Mouse (Mus musculus): ENCODE data around the gene Gucy1b1. TPM values are rescaled to one million over a fixed set of nuclear protein-coding genes. Genes with fewer than 3 reads are reported as not detected.

The Gucy1b1 gene
- polyA plus RNA-seq, 1 experiment from 2014 or later: 1.9 TPM

GRCm38 (mm10) chr3:82023065-82023464 is 51.4 kb downstream of the Gucy1b1 start:
- H3K4me2 ChIP-seq (ENCODE audit: low read depth, severe bottlenecking): no peak overlapping the region
- no peak overlapping the region for H3K4me3 ChIP-seq (ENCODE audit: low read depth, low read length)
- WGBS: 89% methylated on average over 3 of the region's 3 CpGs
- no peaks in the 10 kb centered on the region for H3K4me1 ChIP-seq (ENCODE audit: control insufficient read depth, insufficient read depth, low read length)
- no peaks in the 10 kb centered on the region for H3K36me3 ChIP-seq (ENCODE audit: control insufficient read depth, insufficient read depth, low read length)
- DNase-seq (ENCODE audit: low spot score) (no peak), ATAC-seq (ENCODE audit: insufficient number of reproducible peaks, low FRiP score, low TSS enrichment, low read depth) (no peak)
- H3K27me3 ChIP-seq (ENCODE audit: control insufficient read depth, insufficient read depth, low read length): no peaks in the 10 kb centered on the region
- no peaks in the 10 kb centered on the region for H3K9me3 ChIP-seq (ENCODE audit: control insufficient read depth, low read length)
- no peak overlapping the region for H3K9ac ChIP-seq (ENCODE audit: low read length)
- no peak overlapping the region for H3K27ac ChIP-seq (replicated peaks; ENCODE audit: low read depth, low read length)

GRCm38 (mm10) chr3:82022421-82022920 is 52.0 kb downstream of the Gucy1b1 start:
- no peak for ATAC-seq (ENCODE audit: insufficient number of reproducible peaks, low FRiP score, low TSS enrichment, low read depth)
- Histone ChIP-seq H3K9ac (ENCODE audit: low read length) (no peak overlapping the region), H3K36me3 (ENCODE audit: control insufficient read depth, insufficient read depth, low read length) (no peaks in the 10 kb centered on the region), H3K4me1 (ENCODE audit: control insufficient read depth, insufficient read depth, low read length) (no peaks in the 10 kb centered on the region), H3K4me2 (ENCODE audit: low read depth, severe bottlenecking) (no peak overlapping the region), H3K27me3 (ENCODE audit: control insufficient read depth, insufficient read depth, low read length) (no peaks in the 10 kb centered on the region), H3K4me3 (ENCODE audit: low read depth, low read length) (no peak overlapping the region), H3K9me3 (ENCODE audit: control insufficient read depth, low read length) (no peaks in the 10 kb centered on the region), H3K27ac (replicated peaks; ENCODE audit: low read depth, low read length) (no peak overlapping the region)
- DNase-seq (ENCODE audit: low spot score): no peak
- 92% methylated on average over 8 of the region's 8 CpGs for WGBS

DNA sequence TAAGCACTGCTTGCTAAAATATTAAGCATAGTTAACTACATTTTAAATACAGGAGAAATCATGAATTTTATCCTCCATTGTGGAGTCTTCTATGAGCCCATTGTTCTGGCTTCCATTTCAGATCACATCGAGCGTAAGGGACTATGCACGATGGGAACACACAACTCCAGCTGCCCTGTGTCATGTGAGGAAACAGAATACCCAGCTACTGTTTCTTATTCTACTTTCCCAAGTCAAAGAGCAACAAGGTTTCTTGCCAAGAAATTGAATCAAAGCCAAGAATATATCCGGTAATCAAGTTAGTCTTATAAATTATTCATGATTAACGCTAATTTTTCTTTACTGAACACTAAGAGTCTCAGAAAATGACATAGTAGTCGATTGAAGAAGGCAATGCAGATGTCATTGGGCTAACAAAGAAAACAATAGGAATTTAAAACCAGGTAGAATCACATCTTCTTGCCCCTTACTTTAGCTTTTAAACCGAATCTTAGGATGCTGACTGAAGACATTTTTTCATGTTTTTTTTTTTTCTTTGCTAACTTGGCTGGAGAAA is 60.3 kb downstream of the Gucy1b1 start:
- Histone ChIP-seq H3K27me3 (ENCODE audit: control insufficient read depth, insufficient read depth, low read length) (no peaks in the 10 kb centered on the region), H3K9me3 (ENCODE audit: control insufficient read depth, low read length) (no peaks in the 10 kb centered on the region), H3K4me2 (ENCODE audit: low read depth, severe bottlenecking) (no peak overlapping the region), H3K36me3 (ENCODE audit: control insufficient read depth, insufficient read depth, low read length) (no peaks in the 10 kb centered on the region), H3K4me1 (ENCODE audit: control insufficient read depth, insufficient read depth, low read length) (no peaks in the 10 kb centered on the region), H3K9ac (ENCODE audit: low read length) (no peak overlapping the region), H3K4me3 (ENCODE audit: low read depth, low read length) (no peak overlapping the region), H3K27ac (replicated peaks; ENCODE audit: low read depth, low read length) (no peak overlapping the region)
- DNase-seq (ENCODE audit: low spot score) (no peak), ATAC-seq (ENCODE audit: insufficient number of reproducible peaks, low FRiP score, low TSS enrichment, low read depth) (no peak)
- WGBS: 91% methylated on average over 7 of the region's 7 CpGs

DNA sequence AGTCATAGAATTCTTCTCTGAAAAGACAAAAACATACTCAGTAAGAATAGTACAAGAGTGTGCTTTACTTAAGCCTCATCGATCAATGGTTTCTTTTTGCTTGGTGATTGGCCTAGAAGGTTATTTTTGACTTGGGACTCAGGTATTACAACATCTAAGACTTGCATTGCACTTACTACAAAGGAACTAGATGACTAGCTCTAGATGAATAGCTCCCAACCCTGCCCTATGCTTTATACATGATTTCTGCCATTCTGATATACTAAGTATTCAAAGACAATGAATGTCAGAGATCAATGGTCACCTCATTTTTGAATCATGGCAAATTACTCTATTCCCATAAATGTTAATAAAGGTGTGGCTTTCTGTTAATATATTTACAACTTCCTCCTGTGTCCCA is 67.5 kb downstream of the Gucy1b1 start:
- no peak overlapping the region for H3K4me2 ChIP-seq (ENCODE audit: low read depth, severe bottlenecking)
- no peaks in the 10 kb centered on the region for H3K36me3 ChIP-seq (ENCODE audit: control insufficient read depth, insufficient read depth, low read length)
- H3K4me1 ChIP-seq (ENCODE audit: control insufficient read depth, insufficient read depth, low read length): no peaks in the 10 kb centered on the region
- 83% methylated on average over 1 of the region's 1 CpGs for WGBS
- no peak overlapping the region for H3K9ac ChIP-seq (ENCODE audit: low read length)
- H3K27me3 ChIP-seq (ENCODE audit: control insufficient read depth, insufficient read depth, low read length): no peaks in the 10 kb centered on the region
- H3K9me3 ChIP-seq (ENCODE audit: control insufficient read depth, low read length): no peaks in the 10 kb centered on the region
- no peak for DNase-seq (ENCODE audit: low spot score)
- H3K27ac ChIP-seq (replicated peaks; ENCODE audit: low read depth, low read length): no peak overlapping the region
- no peak overlapping the region for H3K4me3 ChIP-seq (ENCODE audit: low read depth, low read length)
- ATAC-seq (ENCODE audit: insufficient number of reproducible peaks, low FRiP score, low TSS enrichment, low read depth): no peak

GRCm38 (mm10) chr3:81995988-81996387 is 78.5 kb downstream of the Gucy1b1 start:
- Histone ChIP-seq H3K9me3 (ENCODE audit: control insufficient read depth, low read length) (no peaks in the 10 kb centered on the region), H3K4me3 (ENCODE audit: low read depth, low read length) (no peak overlapping the region), H3K36me3 (ENCODE audit: control insufficient read depth, insufficient read depth, low read length) (no peaks in the 10 kb centered on the region), H3K9ac (ENCODE audit: low read length) (no peak overlapping the region), H3K4me1 (ENCODE audit: control insufficient read depth, insufficient read depth, low read length) (no peaks in the 10 kb centered on the region), H3K4me2 (ENCODE audit: low read depth, severe bottlenecking) (no peak overlapping the region), H3K27ac (replicated peaks; ENCODE audit: low read depth, low read length) (no peak overlapping the region), H3K27me3 (ENCODE audit: control insufficient read depth, insufficient read depth, low read length) (no peaks in the 10 kb centered on the region)
- 5% methylated on average over 1 of the region's 1 CpGs for whole genome bisulfite sequencing
- DNase-seq (ENCODE audit: low spot score): no peak
- no peak for ATAC-seq (ENCODE audit: insufficient number of reproducible peaks, low FRiP score, low TSS enrichment, low read depth)

DNA sequence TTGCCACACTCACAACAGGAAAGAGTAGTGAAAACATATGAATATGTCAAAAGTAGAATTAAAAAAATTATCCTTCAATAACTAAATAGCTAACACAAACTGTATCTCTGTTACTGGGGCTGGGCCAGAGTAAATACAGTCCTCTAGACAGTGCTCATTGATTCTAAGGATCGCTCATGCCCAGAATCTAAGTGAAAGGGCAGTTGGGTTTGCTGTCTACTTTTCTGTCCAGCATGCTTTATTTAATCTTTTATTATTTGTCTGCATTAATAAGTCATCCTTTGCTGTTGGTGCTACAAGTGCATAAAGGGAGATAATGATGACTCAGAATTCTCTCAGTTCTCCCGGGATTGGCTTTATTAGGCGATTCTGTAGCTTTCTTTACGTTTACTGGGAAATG is 79.1 kb downstream of the Gucy1b1 start:
- no peaks in the 10 kb centered on the region for H3K4me1 ChIP-seq (ENCODE audit: control insufficient read depth, insufficient read depth, low read length)
- no peak overlapping the region for H3K27ac ChIP-seq (replicated peaks; ENCODE audit: low read depth, low read length)
- H3K4me3 ChIP-seq (ENCODE audit: low read depth, low read length): no peak overlapping the region
- DNase-seq (ENCODE audit: low spot score) (no peak), ATAC-seq (ENCODE audit: insufficient number of reproducible peaks, low FRiP score, low TSS enrichment, low read depth) (no peak)
- H3K27me3 ChIP-seq (ENCODE audit: control insufficient read depth, insufficient read depth, low read length): no peaks in the 10 kb centered on the region
- no peak overlapping the region for H3K4me2 ChIP-seq (ENCODE audit: low read depth, severe bottlenecking)
- H3K36me3 ChIP-seq (ENCODE audit: control insufficient read depth, insufficient read depth, low read length): no peaks in the 10 kb centered on the region
- no peak overlapping the region for H3K9ac ChIP-seq (ENCODE audit: low read length)
- 45% methylated on average over 4 of the region's 4 CpGs for WGBS
- H3K9me3 ChIP-seq (ENCODE audit: control insufficient read depth, low read length): no peaks in the 10 kb centered on the region

DNA sequence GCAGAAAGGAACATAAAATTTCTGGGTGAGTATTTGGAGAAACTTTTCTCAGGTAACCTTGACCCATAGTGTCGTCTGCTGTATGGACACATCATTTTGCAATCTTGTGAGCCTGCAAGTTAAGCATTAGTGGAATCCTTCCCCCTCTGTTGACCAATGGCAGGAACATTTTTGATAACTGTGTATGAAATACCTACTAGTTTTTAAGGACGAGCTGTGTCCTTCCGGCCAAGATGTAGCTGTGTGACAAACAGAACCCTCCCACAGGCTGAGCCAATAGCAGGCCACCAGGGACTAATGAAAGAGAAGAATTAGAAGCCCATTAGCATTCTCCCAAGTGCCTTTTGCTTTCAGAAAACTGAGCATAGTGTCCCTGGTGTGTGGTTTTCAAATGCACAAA is 84.0 kb downstream of the Gucy1b1 start:
- H3K27ac ChIP-seq (replicated peaks; ENCODE audit: low read depth, low read length): no peak overlapping the region
- WGBS: 68% methylated on average over 3 of the region's 3 CpGs

DNA sequence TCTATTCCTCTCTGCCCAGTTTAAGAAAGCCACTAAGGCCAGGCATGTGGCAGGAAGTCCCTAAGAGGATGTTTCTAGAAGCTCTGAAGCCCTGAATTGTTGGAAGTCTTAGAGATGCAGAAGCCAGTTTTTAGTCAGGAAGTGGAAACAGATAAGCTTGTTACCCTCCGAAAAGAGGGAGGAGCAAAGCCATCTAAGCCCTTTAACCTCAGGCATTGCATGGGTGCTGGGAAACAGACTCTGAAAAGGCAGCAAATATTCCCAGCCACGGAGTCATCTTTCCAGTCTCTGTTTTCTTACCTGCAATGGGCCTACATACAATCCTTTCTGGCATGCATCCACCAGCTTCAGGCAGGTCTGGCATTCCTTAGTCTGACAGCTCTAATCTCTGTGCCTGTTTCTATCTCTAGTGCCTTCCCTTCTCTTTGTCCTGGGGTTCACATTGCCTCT is 84.8 kb downstream of the Gucy1b1 start:
- no peaks in the 10 kb centered on the region for H3K36me3 ChIP-seq (ENCODE audit: control insufficient read depth, insufficient read depth, low read length)
- ATAC-seq (ENCODE audit: insufficient number of reproducible peaks, low FRiP score, low TSS enrichment, low read depth) (no peak), DNase-seq (ENCODE audit: low spot score) (no peak)
- no peak overlapping the region for H3K27ac ChIP-seq (replicated peaks; ENCODE audit: low read depth, low read length)
- no peaks in the 10 kb centered on the region for H3K27me3 ChIP-seq (ENCODE audit: control insufficient read depth, insufficient read depth, low read length)
- H3K4me2 ChIP-seq (ENCODE audit: low read depth, severe bottlenecking): no peak overlapping the region
- H3K9ac ChIP-seq (ENCODE audit: low read length): no peak overlapping the region
- WGBS: 39% methylated on average over 2 of the region's 2 CpGs
- no peaks in the 10 kb centered on the region for H3K9me3 ChIP-seq (ENCODE audit: control insufficient read depth, low read length)
- no peaks in the 10 kb centered on the region for H3K4me1 ChIP-seq (ENCODE audit: control insufficient read depth, insufficient read depth, low read length)
- no peak overlapping the region for H3K4me3 ChIP-seq (ENCODE audit: low read depth, low read length)

More for the DNA sequence above, 84.0 kb downstream of the Gucy1b1 start:
- H3K4me1 ChIP-seq (ENCODE audit: control insufficient read depth, insufficient read depth, low read length): no peaks in the 10 kb centered on the region
- no peak overlapping the region for H3K9ac ChIP-seq (ENCODE audit: low read length)
- H3K4me3 ChIP-seq (ENCODE audit: low read depth, low read length): no peak overlapping the region
- no peaks in the 10 kb centered on the region for H3K9me3 ChIP-seq (ENCODE audit: control insufficient read depth, low read length)
- no peaks in the 10 kb centered on the region for H3K36me3 ChIP-seq (ENCODE audit: control insufficient read depth, insufficient read depth, low read length)
- ATAC-seq (ENCODE audit: insufficient number of reproducible peaks, low FRiP score, low TSS enrichment, low read depth) (no peak), DNase-seq (ENCODE audit: low spot score) (no peak)
- no peak overlapping the region for H3K4me2 ChIP-seq (ENCODE audit: low read depth, severe bottlenecking)
- no peaks in the 10 kb centered on the region for H3K27me3 ChIP-seq (ENCODE audit: control insufficient read depth, insufficient read depth, low read length)

DNA sequence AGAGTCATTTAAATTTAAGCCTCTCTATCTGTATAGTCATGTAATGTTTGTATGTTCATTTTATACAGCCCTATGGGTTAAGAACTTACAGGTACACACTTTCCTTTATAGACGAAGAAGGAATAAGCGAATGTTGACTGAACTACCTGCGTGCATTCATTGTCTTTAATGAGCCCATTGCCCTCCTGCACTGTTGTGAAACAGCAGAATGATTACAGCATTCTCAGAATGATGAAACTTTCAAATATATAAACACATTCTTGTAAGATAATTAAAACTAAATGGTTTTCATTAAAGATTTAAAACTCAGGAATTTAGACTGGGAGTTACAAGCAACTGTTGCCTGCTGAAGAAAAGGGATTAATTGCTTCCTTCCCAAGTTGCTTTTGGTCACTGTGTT is 86.9 kb downstream of the Gucy1b1 start:
- Histone ChIP-seq H3K36me3 (ENCODE audit: control insufficient read depth, insufficient read depth, low read length) (no peaks in the 10 kb centered on the region), H3K27ac (replicated peaks; ENCODE audit: low read depth, low read length) (no peak overlapping the region), H3K9me3 (ENCODE audit: control insufficient read depth, low read length) (no peaks in the 10 kb centered on the region), H3K4me2 (ENCODE audit: low read depth, severe bottlenecking) (no peak overlapping the region), H3K9ac (ENCODE audit: low read length) (no peak overlapping the region), H3K4me3 (ENCODE audit: low read depth, low read length) (no peak overlapping the region), H3K4me1 (ENCODE audit: control insufficient read depth, insufficient read depth, low read length) (no peaks in the 10 kb centered on the region), H3K27me3 (ENCODE audit: control insufficient read depth, insufficient read depth, low read length) (no peaks in the 10 kb centered on the region)
- ATAC-seq (ENCODE audit: insufficient number of reproducible peaks, low FRiP score, low TSS enrichment, low read depth): no peak
- DNase-seq (ENCODE audit: low spot score): no peak
- 94% methylated on average over 3 of the region's 3 CpGs for WGBS

All from limb, embryonic 11.5 days (tissue).